Mouse (Mus musculus) ES-Bruce4 (cell line): ENCODE results near the gene Olfr1189.

Experiments
- CTCF ChIP-seq: IDR thresholded peaks from one replicate; pipeline ENCODE4 v1.8.1; 2011; ENCODE audit warnings: low read depth, low read length
- POLR2A ChIP-seq: IDR thresholded peaks from one replicate; pipeline ENCODE4 v1.8.1; 2011; ENCODE audit warnings: low read length; ENCODE audit not compliant: insufficient read depth

DNA sequence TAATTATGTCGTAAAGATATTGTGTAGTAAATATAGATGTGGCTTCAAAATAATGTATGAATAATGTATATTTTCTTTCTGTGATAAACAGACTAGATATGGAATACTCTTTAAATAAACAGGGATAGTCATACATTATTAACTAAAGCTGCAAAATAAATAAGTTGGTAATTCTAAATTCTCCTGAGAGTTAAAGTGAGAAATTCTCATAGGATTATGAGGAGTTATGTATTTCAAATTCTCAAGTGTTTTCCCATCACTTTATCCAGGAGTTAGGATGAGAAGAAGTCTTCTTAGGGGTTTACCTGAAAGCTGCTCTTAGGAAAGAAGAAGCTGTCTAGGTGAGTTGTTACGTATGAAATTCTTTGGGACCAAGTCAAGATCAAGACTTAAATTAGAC, 29.6 kb upstream of the Olfr1189 start, which contains the start of gene Olfr1188:
- TF ChIP-seq POLR2A (no peak), CTCF (no peak)
